Mouse (Mus musculus): ENCODE data around the gene Sin3b.
"Not testable (repeated sequence)": the region's sequence is repeated elsewhere in the genome, so short reads cannot be mapped to it uniquely, and the experiment has no call there.

DNA sequence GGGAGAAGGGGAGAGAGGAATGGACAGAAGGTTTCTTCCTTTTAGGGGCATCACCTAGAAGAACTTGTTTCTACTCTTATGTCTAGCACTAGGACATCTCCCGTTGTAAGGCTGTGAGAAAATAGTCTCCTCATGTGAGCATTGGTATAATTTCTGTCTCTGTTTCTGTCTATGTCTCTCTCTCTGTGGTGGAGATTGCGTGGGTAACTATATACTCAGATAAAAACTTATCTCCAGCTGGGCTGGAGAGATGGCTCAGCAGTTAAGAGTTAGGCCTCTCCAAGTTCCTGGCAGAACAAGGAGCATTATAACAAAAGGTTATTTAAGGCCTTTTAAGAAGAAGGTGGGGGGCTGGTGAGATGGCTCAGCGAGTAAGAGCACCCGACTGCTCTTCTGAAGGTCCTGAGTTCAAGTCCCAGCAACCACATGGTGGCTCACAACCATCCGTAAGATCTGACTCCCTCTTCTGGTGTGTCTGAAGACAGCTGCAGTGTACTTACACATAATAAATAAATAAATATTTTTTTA is 39.4 kb upstream of the Sin3b start:
- TF ChIP-seq CTCF, EP300 (IDR thresholded peaks at IDR 0.05; ENCODE audit: low read depth): not testable (repeated sequence)

Data from liver, postnatal 0 days (tissue).